Mouse (Mus musculus) left cerebral cortex, postnatal 25 days (tissue): ENCODE measurements around the gene Zfp488. TPM values are rescaled to one million over a fixed set of nuclear protein-coding genes. Genes with fewer than 3 reads are reported as not detected.
A peak's percentile ranks its signal among the peaks of the same experiment; 100 is the strongest.

Experiments used
- DNase-seq, 2 experiments: peaks; one replicate each; pipeline ENCODE4 v3.0.0; 2022; ENCODE audit warnings: low spot score in 2 of 2, mixed read lengths in 1 of 2
- intact Hi-C: fragments of 180-260 bp; cut with DNase I; formaldehyde crosslinking; loops from one replicate; pipeline ENCODE4 v1.15.1; 2025
- total RNA-seq, 2 experiments: library from RNA; stranded (reverse); gene quantifications; 2 replicates each; pipeline ENCODE4 v1.2.3; 2021

The Zfp488 gene
- total RNA-seq, 2 experiments from 2014 or later = 3.5 to 4.8 TPM

GRCm38 (mm10) chr14:33952233-33952981 is 26.2 kb downstream of the Zfp488 start:
- DNase-seq = no peak
- intact Hi-C loops = no loop called here

GRCm38 (mm10) chr14:33946125-33946524 is 32.4 kb downstream of the Zfp488 start:
- no peak for DNase-seq
- intact Hi-C loops = no loop called here

GRCm38 (mm10) chr14:33942222-33942621 is 36.3 kb downstream of the Zfp488 start:
- no peak for DNase-seq
- intact Hi-C loops = no loop called here

- intact Hi-C loops = no loop called here
- DNase-seq = no peak
Observed at GRCm38 (mm10) chr14:33940739-33941138, 37.8 kb downstream of the Zfp488 start, which contains the start of gene Gdf2. Gene Gdf2 (plus strand): TSS chr14:33941039.

- intact Hi-C loops = no loop called here
- peak; percentile 69 to 75 for DNase-seq
Observed at GRCm38 (mm10) chr14:33939117-33939516, 39.4 kb downstream of the Zfp488 start.

GRCm38 (mm10) chr14:33933778-33934317 is 44.7 kb downstream of the Zfp488 start:
- peak; percentile 65 to 72 for DNase-seq
- intact Hi-C loops = loop anchor here (2.0 kb wide), 2 partner anchors 239 to 261 kb away; no protein-coding TSS in a partner anchor

- intact Hi-C loops = loop anchor here (2.0 kb wide), 2 partner anchors 238 to 260 kb away; no protein-coding TSS in a partner anchor
- peak; percentile 56 to 60 for DNase-seq
Observed at GRCm38 (mm10) chr14:33932935-33933703, 45.4 kb downstream of the Zfp488 start.

GRCm38 (mm10) chr14:33931853-33932252 is 46.7 kb downstream of the Zfp488 start:
- no peak for DNase-seq
- intact Hi-C loops = loop anchor here (2.0 kb wide), 2 partner anchors 237 to 259 kb away; no protein-coding TSS in a partner anchor

GRCm38 (mm10) chr14:33923168-33924070 is 55.1 kb downstream of the Zfp488 start, which contains the start of gene Gdf10:
Gene Gdf10 (plus strand): TSS chr14:33923587.
- intact Hi-C loops = no loop called here
- peak; percentile 35 to 50 for DNase-seq

GRCm38 (mm10) chr14:33922771-33923167 is 55.8 kb downstream of the Zfp488 start:
- intact Hi-C loops = no loop called here
- DNase-seq = no peak

GRCm38 (mm10) chr14:33920727-33921559 is 57.6 kb downstream of the Zfp488 start:
- intact Hi-C loops = no loop called here
- DNase-seq = peak; percentile 34 to 43

Other genes with a start within 250 kb of the Zfp488 start
- 1 to 10 TPM; 3.4 to 3.9 TPM for gene Gdf10, start 55.2 kb downstream of the Zfp488 start, total RNA-seq
- not detected for gene Gdf2, start 37.7 kb downstream of the Zfp488 start, total RNA-seq
- gene Rbp3, start 24.8 kb downstream of the Zfp488 start, total RNA-seq = under 1 TPM in 1 of 2 experiments, not detected in 1; 0.09 TPM
- not detected for gene Gm30083, start 36.4 kb upstream of the Zfp488 start, total RNA-seq
- not detected for gene Gm5460, start 38.0 kb upstream of the Zfp488 start, total RNA-seq
- not detected for gene Antxrl, start 73.9 kb upstream of the Zfp488 start, total RNA-seq
- 1 to 10 TPM in 1 of 2 experiments, under 1 TPM in 1; 0.87 to 1.1 TPM for gene Anxa8, start 107.2 kb upstream of the Zfp488 start, total RNA-seq
- gene A630023A22Rik, start 124.0 kb upstream of the Zfp488 start, total RNA-seq = not detected
- gene Npy4r, start 173.7 kb upstream of the Zfp488 start, total RNA-seq = not detected
- 1 to 10 TPM; 2.3 to 3.3 TPM for gene Gprin2, start 222.9 kb upstream of the Zfp488 start, total RNA-seq
- gene Syt15, start 240.8 kb upstream of the Zfp488 start, total RNA-seq = under 1 TPM; 0.71 to 0.96 TPM